Mouse (Mus musculus): ENCODE data around the gene Epb41l3. TPM values are rescaled to one million over a fixed set of nuclear protein-coding genes. Genes with fewer than 3 reads are reported as not detected.

The Epb41l3 gene
- 100 to 1,000 TPM; 220 to 236 TPM for total RNA-seq (2021)
- long read RNA-seq, experiment 1, full-length matches to known transcripts, result 38 of 180 reads
- long read RNA-seq, experiment 1, partial matches to known transcripts, result 35 of 180 reads
- long read RNA-seq, experiment 1, other reads (novel, unspliced or antisense), result 107 of 180 reads
- long read RNA-seq, experiment 2, full-length matches to known transcripts, result 20 of 135 reads
- long read RNA-seq, experiment 2, partial matches to known transcripts, result 35 of 135 reads
- long read RNA-seq, experiment 2, other reads (novel, unspliced or antisense), result 80 of 135 reads

- peak; percentile 83 to 91 for DNase-seq (ENCODE audit: low spot score in 2 of 2)
Observed at GRCm38 (mm10) chr17:69075501-69076237, at the start of gene Epb41l3. Gene Epb41l3 (plus strand): TSS chr17:69075683.

- no peak for DNase-seq (ENCODE audit: low spot score in 2 of 2)
Observed at GRCm38 (mm10) chr17:69038760-69039675, 36.5 kb upstream of the Epb41l3 start.

GRCm38 (mm10) chr17:69041516-69041915, 34.0 kb upstream of the Epb41l3 start:
- no peak for DNase-seq (ENCODE audit: low spot score in 2 of 2)

- DNase-seq (ENCODE audit: low spot score in 2 of 2), result no peak
Observed at GRCm38 (mm10) chr17:69048826-69049225, 26.7 kb upstream of the Epb41l3 start.

GRCm38 (mm10) chr17:69054029-69054428, 21.5 kb upstream of the Epb41l3 start:
- no peak for DNase-seq (ENCODE audit: low spot score in 2 of 2)

- DNase-seq (ENCODE audit: low spot score in 2 of 2), result peak in 1 of 2 experiments; percentile 14
Observed at GRCm38 (mm10) chr17:69059760-69060159, 15.7 kb upstream of the Epb41l3 start.

- DNase-seq (ENCODE audit: low spot score in 2 of 2), result no peak
Observed at GRCm38 (mm10) chr17:69060388-69060787, 15.1 kb upstream of the Epb41l3 start.

GRCm38 (mm10) chr17:69061883-69062745, 13.4 kb upstream of the Epb41l3 start:
- DNase-seq (ENCODE audit: low spot score in 2 of 2), result no peak

GRCm38 (mm10) chr17:69067937-69068739, 7.3 kb upstream of the Epb41l3 start:
- no peak for DNase-seq (ENCODE audit: low spot score in 2 of 2)

GRCm38 (mm10) chr17:69074095-69074494, 1.4 kb upstream of the Epb41l3 start:
- no peak for DNase-seq (ENCODE audit: low spot score in 2 of 2)

- peak; percentile 77 to 88 for DNase-seq (ENCODE audit: low spot score in 2 of 2)
Observed at GRCm38 (mm10) chr17:69076238-69076625, 749 bp downstream of the Epb41l3 start.

- DNase-seq (ENCODE audit: low spot score in 2 of 2), result peak; percentile 17 to 27
Observed at GRCm38 (mm10) chr17:69076747-69077543, 1.5 kb downstream of the Epb41l3 start.

GRCm38 (mm10) chr17:69077544-69077920, 2.0 kb downstream of the Epb41l3 start:
- no peak for DNase-seq (ENCODE audit: low spot score in 2 of 2)

- no peak for DNase-seq (ENCODE audit: low spot score in 2 of 2)
Observed at GRCm38 (mm10) chr17:69082316-69082715, 6.8 kb downstream of the Epb41l3 start.

- DNase-seq (ENCODE audit: low spot score in 2 of 2), result no peak
Observed at GRCm38 (mm10) chr17:69091618-69092017, 16.1 kb downstream of the Epb41l3 start.

GRCm38 (mm10) chr17:69097068-69097467, 21.6 kb downstream of the Epb41l3 start:
- DNase-seq (ENCODE audit: low spot score in 2 of 2), result no peak

- DNase-seq (ENCODE audit: low spot score in 2 of 2), result no peak
Observed at GRCm38 (mm10) chr17:69097955-69098354, 22.5 kb downstream of the Epb41l3 start.

GRCm38 (mm10) chr17:69103326-69103725, 27.8 kb downstream of the Epb41l3 start:
- no peak for DNase-seq (ENCODE audit: low spot score in 2 of 2)

Measured in left cerebral cortex, adult 18-20 months (tissue).